Mouse (Mus musculus): ENCODE data around the gene Alx3. TPM values are rescaled to one million over a fixed set of nuclear protein-coding genes. Genes with fewer than 3 reads are reported as not detected.

Gene Alx3
- polyA plus RNA-seq, 1 experiment from 2014 or later = 0.10 TPM

DNA sequence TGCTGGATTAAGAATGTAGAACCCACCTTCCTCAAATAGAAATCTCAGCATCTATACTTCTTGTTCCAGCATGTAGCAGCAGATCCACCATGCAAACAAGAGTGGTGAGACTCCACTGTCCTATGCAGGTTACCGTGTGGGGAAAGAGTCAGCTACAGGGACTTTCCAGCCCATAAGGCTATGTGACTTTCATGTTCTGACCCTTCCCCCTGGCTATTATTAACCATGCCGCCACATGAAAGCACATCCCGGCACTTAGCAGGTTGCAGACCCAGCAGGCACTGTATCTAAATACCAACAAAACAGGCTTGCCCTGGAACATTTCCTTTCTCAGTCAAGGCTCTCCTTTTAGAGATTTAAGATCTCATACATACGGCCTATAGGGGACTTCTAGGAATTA, 16.6 kb downstream of the Alx3 start:
- no peak overlapping the region for H3K27ac ChIP-seq
- no peak overlapping the region for H3K4me3 ChIP-seq (replicated peaks)
- H3K27me3 ChIP-seq = no peaks in the 10 kb centered on the region
- H3K9ac ChIP-seq = no peak overlapping the region
- H3K4me1 ChIP-seq = peaks cover 16% of the 10 kb centered on the region
- H3K9me3 ChIP-seq (replicated peaks) = no peaks in the 10 kb centered on the region
- no peak overlapping the region for H3K4me2 ChIP-seq
- H3K36me3 ChIP-seq = peaks cover 48% of the 10 kb centered on the region
- WGBS = 51% methylated on average over 4 of the region's 4 CpGs
- ATAC-seq (replicated peaks; ENCODE audit: low FRiP score) = no peak

DNA sequence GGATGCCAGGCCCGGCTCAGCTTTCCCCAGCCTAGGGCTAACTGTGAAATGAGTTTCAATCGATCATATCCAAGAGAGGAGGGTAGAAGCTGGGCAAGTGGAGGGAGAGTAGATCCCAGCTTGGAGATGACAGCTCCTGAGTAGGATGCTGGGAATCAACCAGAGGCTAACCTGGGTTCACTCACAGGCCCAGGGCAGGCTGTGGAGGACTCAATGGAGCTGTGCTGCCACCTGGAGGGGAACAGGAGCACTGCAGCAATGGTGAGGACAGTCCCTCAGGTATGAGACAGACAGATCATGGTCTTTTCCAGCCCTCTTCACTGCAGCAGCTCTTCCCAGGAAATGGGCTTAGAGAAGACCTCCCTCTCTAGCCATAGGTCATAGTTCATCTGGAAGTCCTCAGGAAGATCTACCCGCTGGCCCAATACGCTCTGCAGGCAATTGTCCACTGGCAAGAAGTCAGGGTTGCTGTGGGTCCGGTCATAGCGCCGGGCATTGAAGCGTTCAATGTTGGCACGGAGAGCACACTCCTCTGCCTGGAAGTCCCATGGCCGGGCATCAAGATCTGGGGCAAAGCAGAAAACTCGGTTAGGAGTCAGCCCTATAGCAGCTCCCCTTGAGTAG, 18.2 kb downstream of the Alx3 start:
- WGBS = 88% methylated on average over 11 of the region's 11 CpGs
- Histone ChIP-seq H3K9me3 (replicated peaks) (no peaks in the 10 kb centered on the region), H3K4me3 (replicated peaks) (no peak overlapping the region), H3K9ac (no peak overlapping the region), H3K27ac (no peak overlapping the region), H3K4me1 (peaks cover 16% of the 10 kb centered on the region), H3K27me3 (no peaks in the 10 kb centered on the region), H3K4me2 (no peak overlapping the region), H3K36me3 (peaks cover 64% of the 10 kb centered on the region)
- peak; percentile 41; the same call in 1 of the 2 replicates for ATAC-seq (replicated peaks; ENCODE audit: low FRiP score)

DNA sequence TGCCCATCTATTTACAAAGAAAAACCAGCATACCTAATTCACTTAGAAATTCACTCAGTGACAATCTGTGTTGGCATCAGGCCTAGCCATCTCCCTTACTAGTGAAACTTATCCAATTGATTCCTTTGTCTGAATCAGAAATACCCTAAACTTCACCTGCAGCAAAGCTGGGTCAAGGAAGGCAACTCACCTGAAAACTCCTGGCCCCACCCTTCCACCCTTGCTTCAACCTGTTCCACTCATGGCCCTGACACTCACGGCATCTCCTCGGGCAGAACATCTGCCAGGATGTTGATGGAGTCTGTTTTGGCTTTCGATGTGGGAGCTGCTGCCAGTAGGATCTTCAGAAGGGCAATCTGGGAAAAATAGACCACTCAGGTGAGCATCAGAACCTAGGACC, 23.0 kb downstream of the Alx3 start:
- WGBS = 98% methylated on average over 3 of the region's 3 CpGs
- Histone ChIP-seq H3K4me3 (replicated peaks) (no peak overlapping the region), H3K4me1 (peaks cover 4% of the 10 kb centered on the region; the same call in 1 of the 2 replicates), H3K27ac (no peak overlapping the region), H3K9ac (no peak overlapping the region), H3K36me3 (peaks cover 97% of the 10 kb centered on the region), H3K4me2 (no peak overlapping the region), H3K27me3 (no peaks in the 10 kb centered on the region), H3K9me3 (replicated peaks) (no peaks in the 10 kb centered on the region)
- no peak for ATAC-seq (replicated peaks; ENCODE audit: low FRiP score)

- Histone ChIP-seq H3K27ac (no peak overlapping the region), H3K36me3 (peaks cover 97% of the 10 kb centered on the region), H3K27me3 (no peaks in the 10 kb centered on the region), H3K4me1 (no peaks in the 10 kb centered on the region), H3K4me2 (no peak overlapping the region), H3K4me3 (replicated peaks) (no peak overlapping the region), H3K9me3 (replicated peaks) (no peaks in the 10 kb centered on the region), H3K9ac (no peak overlapping the region)
- WGBS = 90% methylated on average over 6 of the region's 6 CpGs
- no peak for ATAC-seq (replicated peaks; ENCODE audit: low FRiP score)
Measured at GRCm38 (mm10) chr3:107619911-107620310, 25.1 kb downstream of the Alx3 start.

GRCm38 (mm10) chr3:107621286-107622075, 26.6 kb downstream of the Alx3 start:
- Histone ChIP-seq H3K9ac (no peak overlapping the region), H3K27ac (no peak overlapping the region), H3K27me3 (no peaks in the 10 kb centered on the region), H3K36me3 (peaks cover 97% of the 10 kb centered on the region), H3K4me1 (no peaks in the 10 kb centered on the region), H3K9me3 (replicated peaks) (no peaks in the 10 kb centered on the region), H3K4me2 (no peak overlapping the region), H3K4me3 (replicated peaks) (no peak overlapping the region)
- no peak for ATAC-seq (replicated peaks; ENCODE audit: low FRiP score)
- WGBS = 87% methylated on average over 21 of the region's 21 CpGs

DNA sequence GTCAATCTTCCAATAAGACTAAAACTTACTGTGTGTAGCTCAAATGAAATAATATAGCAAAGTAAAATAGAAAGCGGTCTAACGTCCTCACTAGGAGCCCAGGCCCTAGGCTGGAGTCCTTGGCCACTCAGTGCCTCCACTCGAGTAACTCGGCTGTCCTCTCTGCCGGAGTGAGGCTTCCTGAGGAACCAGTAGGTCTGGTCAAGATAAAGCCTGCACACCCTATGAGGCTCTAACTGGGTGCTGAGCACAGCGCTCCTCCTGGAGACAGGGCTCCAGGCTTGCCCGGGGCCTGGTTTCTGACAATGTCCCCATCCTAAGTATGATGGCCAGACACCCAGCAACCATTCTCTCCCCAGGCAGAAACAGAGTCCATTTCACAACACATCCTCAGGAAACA, 27.7 kb downstream of the Alx3 start:
- ATAC-seq (replicated peaks; ENCODE audit: low FRiP score) = no peak
- H3K36me3 ChIP-seq = peaks cover 97% of the 10 kb centered on the region
- no peaks in the 10 kb centered on the region for H3K9me3 ChIP-seq (replicated peaks)
- H3K27ac ChIP-seq = no peak overlapping the region
- no peaks in the 10 kb centered on the region for H3K4me1 ChIP-seq
- no peaks in the 10 kb centered on the region for H3K27me3 ChIP-seq
- 94% methylated on average over 7 of the region's 7 CpGs for WGBS
- no peak overlapping the region for H3K4me2 ChIP-seq
- H3K4me3 ChIP-seq (replicated peaks) = no peak overlapping the region
- no peak overlapping the region for H3K9ac ChIP-seq

GRCm38 (mm10) chr3:107624424-107624823, 29.6 kb downstream of the Alx3 start:
- no peak overlapping the region for H3K27ac ChIP-seq
- H3K4me3 ChIP-seq (replicated peaks) = no peak overlapping the region
- H3K9ac ChIP-seq = no peak overlapping the region
- H3K9me3 ChIP-seq (replicated peaks) = no peaks in the 10 kb centered on the region
- no peak for ATAC-seq (replicated peaks; ENCODE audit: low FRiP score)
- no peaks in the 10 kb centered on the region for H3K27me3 ChIP-seq
- H3K4me2 ChIP-seq = no peak overlapping the region
- WGBS = 96% methylated on average over 8 of the region's 8 CpGs
- H3K36me3 ChIP-seq = peaks cover 94% of the 10 kb centered on the region
- 0 out of 2 replicates have a peak, but pooled peaks cover 1% of the 10 kb centered on the region for H3K4me1 ChIP-seq

- WGBS = 92% methylated on average over 8 of the region's 8 CpGs
- no peak for ATAC-seq (replicated peaks; ENCODE audit: low FRiP score)
- H3K9ac ChIP-seq = no peak overlapping the region
- no peak overlapping the region for H3K27ac ChIP-seq
- no peak overlapping the region for H3K4me3 ChIP-seq (replicated peaks)
- H3K4me2 ChIP-seq = no peak overlapping the region
- no peaks in the 10 kb centered on the region for H3K27me3 ChIP-seq
- H3K4me1 ChIP-seq = peaks cover 11% of the 10 kb centered on the region
- no peaks in the 10 kb centered on the region for H3K9me3 ChIP-seq (replicated peaks)
- peaks cover 88% of the 10 kb centered on the region for H3K36me3 ChIP-seq
Measured at GRCm38 (mm10) chr3:107625536-107625935, 30.7 kb downstream of the Alx3 start.

DNA sequence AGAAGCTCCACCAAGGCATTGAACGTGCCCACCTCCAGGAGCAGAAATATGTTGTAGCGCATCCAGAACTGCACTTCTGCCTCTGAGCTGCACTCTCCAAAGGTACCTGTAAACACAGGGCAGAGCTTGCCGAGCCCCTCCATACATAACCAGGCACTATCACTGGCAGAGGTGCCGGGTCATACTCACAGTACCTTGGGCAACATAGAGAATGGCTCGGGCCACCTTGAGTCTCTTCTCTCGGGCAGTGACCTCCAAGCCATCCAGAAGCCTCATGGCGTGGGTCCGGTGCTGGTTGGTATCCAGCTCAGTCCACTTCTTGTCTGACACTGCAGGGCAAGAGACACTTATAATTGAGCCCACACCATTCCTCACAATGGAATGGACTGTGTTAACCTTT, 31.9 kb downstream of the Alx3 start:
- Histone ChIP-seq H3K9ac (no peak overlapping the region), H3K36me3 (peaks cover 76% of the 10 kb centered on the region), H3K27ac (no peak overlapping the region), H3K9me3 (replicated peaks) (no peaks in the 10 kb centered on the region), H3K4me3 (replicated peaks) (no peak overlapping the region), H3K4me1 (peaks cover 13% of the 10 kb centered on the region), H3K4me2 (no peak overlapping the region), H3K27me3 (no peaks in the 10 kb centered on the region)
- no peak for ATAC-seq (replicated peaks; ENCODE audit: low FRiP score)
- WGBS = 97% methylated on average over 8 of the region's 8 CpGs

GRCm38 (mm10) chr3:107627641-107628040, 32.8 kb downstream of the Alx3 start:
- no peak overlapping the region for H3K4me2 ChIP-seq
- peaks cover 67% of the 10 kb centered on the region for H3K36me3 ChIP-seq
- H3K4me3 ChIP-seq (replicated peaks) = no peak overlapping the region
- H3K9ac ChIP-seq = no peak overlapping the region
- peaks cover 17% of the 10 kb centered on the region for H3K4me1 ChIP-seq
- WGBS = 88% methylated on average over 7 of the region's 7 CpGs
- no peaks in the 10 kb centered on the region for H3K9me3 ChIP-seq (replicated peaks)
- ATAC-seq (replicated peaks; ENCODE audit: low FRiP score) = no peak
- H3K27me3 ChIP-seq = no peaks in the 10 kb centered on the region
- no peak overlapping the region for H3K27ac ChIP-seq

GRCm38 (mm10) chr3:107628551-107628950, 33.7 kb downstream of the Alx3 start:
- Histone ChIP-seq H3K27me3 (no peaks in the 10 kb centered on the region), H3K4me2 (no peak overlapping the region), H3K4me1 (peaks cover 17% of the 10 kb centered on the region), H3K9ac (no peak overlapping the region), H3K4me3 (replicated peaks) (no peak overlapping the region), H3K36me3 (peaks cover 58% of the 10 kb centered on the region), H3K9me3 (replicated peaks) (no peaks in the 10 kb centered on the region), H3K27ac (no peak overlapping the region)
- 89% methylated on average over 2 of the region's 2 CpGs for WGBS
- no peak for ATAC-seq (replicated peaks; ENCODE audit: low FRiP score)

DNA sequence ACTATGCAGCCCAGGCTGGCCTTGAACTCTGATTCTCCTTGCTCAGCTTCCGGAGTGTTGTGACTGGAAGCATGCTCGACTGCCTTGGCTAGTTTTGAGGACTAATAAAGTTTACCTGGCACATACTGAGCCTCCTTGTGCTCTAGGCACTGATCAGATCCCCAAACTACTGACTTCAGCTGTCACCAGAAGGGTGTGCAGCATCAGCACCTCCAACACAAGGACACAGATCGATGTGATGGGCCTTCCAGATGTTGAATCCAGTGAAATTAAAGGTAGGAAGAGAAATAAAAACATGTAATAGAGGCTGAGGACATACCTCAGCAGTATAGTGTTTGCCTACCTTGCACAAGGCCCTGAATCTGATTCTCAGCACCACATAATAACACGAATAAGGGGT, 34.6 kb downstream of the Alx3 start:
- H3K27me3 ChIP-seq = no peaks in the 10 kb centered on the region
- H3K4me1 ChIP-seq = peaks cover 17% of the 10 kb centered on the region
- H3K4me3 ChIP-seq (replicated peaks) = no peak overlapping the region
- no peaks in the 10 kb centered on the region for H3K9me3 ChIP-seq (replicated peaks)
- H3K9ac ChIP-seq = no peak overlapping the region
- H3K36me3 ChIP-seq = peaks cover 50% of the 10 kb centered on the region
- ATAC-seq (replicated peaks; ENCODE audit: low FRiP score) = no peak
- 96% methylated on average over 4 of the region's 4 CpGs for WGBS
- H3K27ac ChIP-seq = no peak overlapping the region
- H3K4me2 ChIP-seq = no peak overlapping the region
